Mouse (Mus musculus): Measurements from ENCODE around the gene Cd47. TPM values are rescaled to one million over a fixed set of nuclear protein-coding genes. Genes with fewer than 3 reads are reported as not detected.

Gene Cd47
- polyA plus RNA-seq, 1 experiment from 2014 or later = 46.2 TPM

DNA sequence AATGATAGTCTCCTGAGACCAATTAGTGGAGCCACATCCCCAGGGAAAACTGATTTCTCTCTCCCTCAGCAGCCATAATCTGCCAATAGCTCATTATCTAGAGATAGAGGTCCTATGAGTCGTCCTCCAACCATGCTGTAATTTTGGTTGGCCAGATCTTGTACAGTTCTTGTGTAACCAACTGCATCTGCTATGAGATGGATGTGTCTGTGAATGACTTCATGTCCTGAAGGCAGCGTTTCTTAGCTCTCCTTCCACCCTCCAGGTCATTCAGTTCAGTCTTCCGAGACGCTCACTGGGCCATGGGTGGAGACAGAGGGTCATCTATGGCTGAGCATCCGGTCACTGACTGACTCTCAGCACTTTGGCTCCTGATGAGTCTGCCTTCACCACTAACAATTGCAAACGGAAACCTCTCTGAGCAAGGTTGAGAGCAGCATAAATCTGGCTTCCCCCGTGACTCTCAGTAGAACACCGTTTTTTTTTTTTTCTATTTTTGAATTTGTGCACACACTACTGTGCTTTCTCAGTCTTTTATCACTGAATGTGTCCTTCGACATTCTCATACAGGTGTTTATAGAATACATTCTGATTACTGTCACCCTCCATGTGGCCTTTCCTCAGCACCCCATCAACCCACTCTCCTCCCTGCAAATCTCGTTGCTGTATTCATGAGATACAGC is 104.1 kb downstream of the Cd47 start:
- whole genome bisulfite sequencing = 65% methylated on average over 10 of the region's 10 CpGs
- no peak for ATAC-seq (ENCODE audit: extremely low read depth, insufficient number of reproducible peaks, low FRiP score, low TSS enrichment)
- no peak overlapping the region for H3K4me3 ChIP-seq

DNA sequence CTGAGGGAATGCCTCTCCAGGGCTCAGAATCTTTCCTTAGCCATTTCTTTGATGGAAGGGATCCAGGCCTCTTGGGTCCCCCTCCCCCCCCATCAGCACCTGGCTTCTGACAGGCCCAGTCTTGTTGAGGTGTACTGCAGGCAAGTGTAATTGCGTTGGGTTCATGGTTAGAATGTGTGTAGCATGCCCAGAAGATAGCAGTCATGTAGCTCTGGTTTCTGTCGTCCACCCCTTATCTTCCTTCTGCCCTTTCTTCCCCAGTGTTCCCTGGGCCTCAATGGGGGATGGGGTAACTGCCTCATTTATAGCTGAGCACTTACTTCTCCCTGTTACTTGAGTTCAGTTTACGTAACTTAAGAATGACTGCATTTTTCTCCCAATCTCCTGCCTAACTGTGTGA is 104.7 kb downstream of the Cd47 start:
- H3K9me3 ChIP-seq = no peaks in the 10 kb centered on the region
- 14% methylated on average over 3 of the region's 3 CpGs for WGBS
- no peak overlapping the region for H3K4me3 ChIP-seq
- no peak overlapping the region for H3K9ac ChIP-seq
- H3K4me1 ChIP-seq = peaks cover 46% of the 10 kb centered on the region
- peak overlapping the region; percentile 30 for H3K4me2 ChIP-seq
- peak overlapping the region; percentile 87 for H3K27ac ChIP-seq (replicated peaks)
- ATAC-seq (ENCODE audit: extremely low read depth, insufficient number of reproducible peaks, low FRiP score, low TSS enrichment) = no peak
- peaks cover 22% of the 10 kb centered on the region for H3K36me3 ChIP-seq
- H3K27me3 ChIP-seq (replicated peaks) = no peaks in the 10 kb centered on the region

More for the DNA sequence above, 104.1 kb downstream of the Cd47 start:
- no peaks in the 10 kb centered on the region for H3K27me3 ChIP-seq (replicated peaks)
- H3K4me1 ChIP-seq = peaks cover 41% of the 10 kb centered on the region
- peak overlapping the region; percentile 30; the same call in 1 of the 2 replicates for H3K4me2 ChIP-seq
- peaks cover 27% of the 10 kb centered on the region for H3K36me3 ChIP-seq
- peak overlapping the region; percentile 87 for H3K27ac ChIP-seq (replicated peaks)
- H3K9me3 ChIP-seq = no peaks in the 10 kb centered on the region
- H3K9ac ChIP-seq = no peak overlapping the region

DNA sequence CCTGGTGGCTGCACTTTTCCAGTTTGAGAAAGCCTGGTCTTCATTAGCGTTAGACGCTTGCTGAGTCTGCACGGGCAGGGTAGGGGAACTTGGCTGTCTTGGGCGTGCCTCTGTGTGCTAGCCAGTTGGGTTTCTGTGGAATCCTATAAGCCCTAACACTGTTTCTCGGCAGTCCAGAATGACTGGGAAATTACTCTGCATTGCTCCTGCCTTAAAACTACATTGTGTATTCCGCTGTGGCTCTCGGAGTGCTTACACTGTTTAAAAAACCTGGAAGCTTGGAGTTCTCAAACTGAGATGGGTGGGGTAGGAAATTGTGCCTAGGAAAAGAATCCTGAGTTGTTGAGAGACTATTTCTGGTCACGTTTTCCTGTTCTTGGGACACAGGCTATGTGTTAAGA is 105.3 kb downstream of the Cd47 start:
- Histone ChIP-seq H3K9me3 (no peaks in the 10 kb centered on the region), H3K27me3 (replicated peaks) (no peaks in the 10 kb centered on the region), H3K27ac (replicated peaks) (peak overlapping the region; percentile 87), H3K36me3 (peaks cover 23% of the 10 kb centered on the region), H3K4me1 (peaks cover 46% of the 10 kb centered on the region), H3K4me3 (no peak overlapping the region), H3K4me2 (peak overlapping the region; percentile 30), H3K9ac (peak overlapping the region; percentile 33; the same call in 1 of the 2 replicates)
- WGBS = 40% methylated on average over 8 of the region's 8 CpGs
- no peak for ATAC-seq (ENCODE audit: extremely low read depth, insufficient number of reproducible peaks, low FRiP score, low TSS enrichment)

DNA sequence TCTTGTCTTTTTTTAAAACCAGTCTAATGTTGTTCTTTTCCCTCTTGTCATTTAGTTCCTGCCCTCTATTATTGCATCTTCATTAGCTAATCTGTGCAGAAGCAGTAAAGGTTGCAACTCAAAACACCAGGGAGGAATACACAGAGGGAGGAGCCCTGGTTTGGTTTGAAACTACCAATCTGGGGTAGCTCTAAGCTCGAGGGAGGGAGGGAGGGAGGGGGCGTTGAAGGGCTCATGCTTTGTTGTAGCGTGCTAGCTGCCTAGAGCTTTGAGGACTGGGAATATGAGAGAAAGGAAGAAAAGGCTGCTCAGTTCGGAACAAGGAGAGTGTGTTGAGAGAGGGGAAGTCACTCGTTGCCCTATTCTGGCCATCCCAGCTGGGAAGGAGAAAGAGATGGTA is 105.7 kb downstream of the Cd47 start:
- Histone ChIP-seq H3K4me2 (0 out of 2 replicates have a peak overlapping the region, but pooled peaks have one; percentile 30), H3K4me1 (peaks cover 46% of the 10 kb centered on the region)

DNA sequence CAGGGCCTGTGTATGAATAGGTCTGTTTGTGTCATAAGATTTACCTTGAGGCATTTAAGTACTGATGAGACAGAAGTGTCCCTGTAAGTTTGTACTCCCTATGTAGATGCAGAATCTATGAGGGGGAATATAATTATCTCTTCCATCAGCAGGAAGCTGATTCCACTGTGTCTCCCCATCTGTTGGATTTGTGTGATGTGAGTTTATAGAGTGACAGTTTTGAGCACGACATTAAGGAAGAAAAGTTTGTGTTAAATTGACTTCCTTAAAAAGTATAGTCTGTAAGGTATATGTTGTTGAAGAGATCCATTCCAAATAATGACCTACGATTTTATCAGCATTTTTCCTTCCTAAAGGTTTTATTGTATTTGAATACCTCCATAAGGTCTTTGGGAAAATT is 106.6 kb downstream of the Cd47 start:
- Histone ChIP-seq H3K27ac (replicated peaks) (no peak overlapping the region), H3K4me2 (no peak overlapping the region), H3K4me1 (peaks cover 46% of the 10 kb centered on the region), H3K9ac (no peak overlapping the region), H3K4me3 (no peak overlapping the region), H3K27me3 (replicated peaks) (no peaks in the 10 kb centered on the region), H3K9me3 (no peaks in the 10 kb centered on the region), H3K36me3 (peaks cover 33% of the 10 kb centered on the region)
- WGBS = 70% methylated on average over 2 of the region's 2 CpGs
- ATAC-seq (ENCODE audit: extremely low read depth, insufficient number of reproducible peaks, low FRiP score, low TSS enrichment) = no peak

More for the DNA sequence above, 105.7 kb downstream of the Cd47 start:
- Histone ChIP-seq H3K9ac (no peak overlapping the region), H3K36me3 (peaks cover 27% of the 10 kb centered on the region), H3K27ac (replicated peaks) (peak overlapping the region; percentile 87), H3K4me3 (no peak overlapping the region), H3K9me3 (no peaks in the 10 kb centered on the region), H3K27me3 (replicated peaks) (no peaks in the 10 kb centered on the region)
- 30% methylated on average over 5 of the region's 5 CpGs for WGBS
- no peak for ATAC-seq (ENCODE audit: extremely low read depth, insufficient number of reproducible peaks, low FRiP score, low TSS enrichment)

DNA sequence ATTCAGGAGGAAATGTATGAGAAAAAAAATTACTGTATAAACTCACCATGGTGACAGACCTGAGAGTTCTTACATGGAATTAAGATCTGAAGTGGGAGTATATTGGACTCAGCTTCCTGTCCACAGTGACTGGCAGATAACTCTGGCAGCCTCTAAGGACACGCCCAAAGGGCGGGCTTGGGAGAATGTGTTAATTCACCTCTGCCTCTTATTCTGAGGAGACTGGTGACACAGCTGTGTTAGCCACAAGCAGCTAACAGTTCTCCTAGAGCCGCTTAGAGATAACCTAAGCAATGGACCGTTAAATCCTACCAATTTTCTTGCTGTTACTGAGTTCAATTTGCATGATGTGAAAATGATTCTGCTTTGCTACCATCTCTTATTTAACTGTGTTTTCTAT is 107.0 kb downstream of the Cd47 start:
- ATAC-seq (ENCODE audit: extremely low read depth, insufficient number of reproducible peaks, low FRiP score, low TSS enrichment) = peak; percentile 38; the same call in 1 of the 2 replicates
- H3K27me3 ChIP-seq (replicated peaks) = no peaks in the 10 kb centered on the region
- no peak overlapping the region for H3K9ac ChIP-seq
- H3K9me3 ChIP-seq = no peaks in the 10 kb centered on the region
- peaks cover 46% of the 10 kb centered on the region for H3K4me1 ChIP-seq
- H3K4me3 ChIP-seq = no peak overlapping the region
- 13% methylated on average over 4 of the region's 4 CpGs for WGBS
- H3K27ac ChIP-seq (replicated peaks) = no peak overlapping the region
- H3K36me3 ChIP-seq = peaks cover 35% of the 10 kb centered on the region
- no peak overlapping the region for H3K4me2 ChIP-seq

DNA sequence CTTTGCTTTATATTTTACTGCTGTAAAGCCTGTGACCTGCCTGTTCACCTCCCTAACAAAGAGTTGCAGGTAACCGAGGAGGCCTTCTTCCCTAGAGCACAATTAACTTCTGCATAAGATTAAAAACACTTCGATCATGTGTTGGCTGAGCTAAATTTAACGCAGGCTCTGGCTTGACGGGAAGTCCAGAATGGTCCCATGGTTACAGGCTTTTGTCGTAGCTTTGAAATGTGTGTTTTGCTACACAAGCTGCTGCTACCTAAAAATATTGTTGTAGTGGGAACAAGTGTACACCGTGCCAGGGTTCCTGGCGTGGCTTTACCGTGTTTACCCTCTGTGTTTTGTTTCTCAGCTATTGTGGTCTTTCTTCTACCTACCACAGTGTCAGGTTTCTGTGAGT is 109.2 kb downstream of the Cd47 start:
- H3K4me3 ChIP-seq = no peak overlapping the region
- no peaks in the 10 kb centered on the region for H3K9me3 ChIP-seq
- H3K4me2 ChIP-seq = peak overlapping the region; percentile 39
- no peaks in the 10 kb centered on the region for H3K27me3 ChIP-seq (replicated peaks)
- 47% methylated on average over 8 of the region's 8 CpGs for WGBS
- H3K27ac ChIP-seq (replicated peaks) = peak overlapping the region; percentile 73
- peak overlapping the region; percentile 34; the same call in 1 of the 2 replicates for H3K9ac ChIP-seq
- H3K36me3 ChIP-seq = peaks cover 20% of the 10 kb centered on the region
- ATAC-seq (ENCODE audit: extremely low read depth, insufficient number of reproducible peaks, low FRiP score, low TSS enrichment) = no peak
- H3K4me1 ChIP-seq = peaks cover 41% of the 10 kb centered on the region

DNA sequence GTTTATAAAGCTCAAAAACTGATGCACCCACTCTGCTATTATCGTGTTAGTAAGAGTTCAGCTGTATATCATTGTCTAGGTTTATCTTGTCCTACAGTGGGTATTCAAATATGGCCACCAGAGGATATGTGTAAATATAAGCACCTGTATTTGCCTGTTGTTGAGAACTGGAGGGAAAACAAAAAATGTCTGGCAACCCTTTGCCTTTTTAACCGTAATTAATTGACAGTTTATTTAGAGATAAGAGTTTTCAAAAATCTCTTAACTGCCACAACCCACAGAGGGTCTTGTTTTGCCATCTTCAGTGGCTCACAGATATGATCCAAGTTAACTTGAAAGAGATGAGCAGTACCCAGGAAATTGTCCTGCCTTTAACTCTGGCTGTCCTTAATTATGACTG is 113.8 kb downstream of the Cd47 start:
- Histone ChIP-seq H3K27me3 (replicated peaks) (no peaks in the 10 kb centered on the region), H3K9me3 (no peaks in the 10 kb centered on the region), H3K36me3 (peaks cover 17% of the 10 kb centered on the region), H3K4me1 (peaks cover 8% of the 10 kb centered on the region), H3K9ac (no peak overlapping the region), H3K27ac (replicated peaks) (no peak overlapping the region), H3K4me2 (no peak overlapping the region), H3K4me3 (no peak overlapping the region)
- 74% methylated on average over 2 of the region's 2 CpGs for WGBS
- ATAC-seq (ENCODE audit: extremely low read depth, insufficient number of reproducible peaks, low FRiP score, low TSS enrichment) = no peak

DNA sequence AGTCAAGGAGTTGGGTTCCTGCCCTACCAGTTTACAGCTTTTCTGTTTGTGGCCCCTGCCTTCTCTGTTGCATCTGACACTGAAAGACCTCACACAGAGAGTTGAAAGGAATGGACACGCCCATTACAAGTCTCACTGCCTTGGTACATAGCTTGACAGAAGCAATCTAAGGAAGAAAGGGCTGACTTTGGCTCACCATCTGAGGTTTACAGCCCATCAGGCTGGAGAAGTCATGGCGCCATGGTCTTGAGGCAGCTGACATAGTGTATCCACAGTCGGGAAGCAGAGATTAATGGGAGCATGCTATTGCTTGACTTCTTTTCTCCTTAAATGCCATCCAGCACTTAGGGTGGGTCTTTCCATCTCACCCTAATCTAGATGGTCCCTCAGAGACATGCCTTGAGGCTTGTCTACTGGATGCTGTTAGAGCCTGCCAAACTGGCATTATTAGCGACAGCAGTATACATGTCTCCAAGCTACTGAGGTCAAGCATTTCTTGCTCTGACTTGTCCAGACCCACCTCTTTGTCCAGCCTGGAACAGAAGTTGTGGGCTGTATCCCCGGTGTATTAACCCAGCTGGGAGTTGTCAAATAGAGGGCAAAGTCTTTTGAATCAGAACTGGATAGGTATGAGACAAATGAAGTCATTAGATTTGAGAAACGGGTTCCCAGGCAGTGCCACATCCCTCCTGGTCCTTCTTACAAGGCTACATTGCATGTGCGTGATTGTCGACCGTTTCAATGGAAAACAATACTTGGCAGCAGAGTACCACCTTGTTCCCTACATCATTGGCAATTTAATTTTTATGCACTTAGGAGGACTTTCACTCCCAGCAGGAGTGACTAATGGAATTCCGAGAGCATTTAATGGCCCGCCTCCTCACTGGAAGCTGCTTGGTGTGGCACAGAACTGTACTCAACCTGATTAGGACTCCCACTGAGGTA is 115.5 kb downstream of the Cd47 start:
- Histone ChIP-seq H3K4me3 (no peak overlapping the region), H3K4me1 (no peaks in the 10 kb centered on the region), H3K9ac (no peak overlapping the region), H3K9me3 (no peaks in the 10 kb centered on the region), H3K27ac (replicated peaks) (no peak overlapping the region), H3K27me3 (replicated peaks) (no peaks in the 10 kb centered on the region), H3K4me2 (no peak overlapping the region), H3K36me3 (peaks cover 15% of the 10 kb centered on the region)
- 85% methylated on average over 11 of the region's 11 CpGs for WGBS
- no peak for ATAC-seq (ENCODE audit: extremely low read depth, insufficient number of reproducible peaks, low FRiP score, low TSS enrichment)

DNA sequence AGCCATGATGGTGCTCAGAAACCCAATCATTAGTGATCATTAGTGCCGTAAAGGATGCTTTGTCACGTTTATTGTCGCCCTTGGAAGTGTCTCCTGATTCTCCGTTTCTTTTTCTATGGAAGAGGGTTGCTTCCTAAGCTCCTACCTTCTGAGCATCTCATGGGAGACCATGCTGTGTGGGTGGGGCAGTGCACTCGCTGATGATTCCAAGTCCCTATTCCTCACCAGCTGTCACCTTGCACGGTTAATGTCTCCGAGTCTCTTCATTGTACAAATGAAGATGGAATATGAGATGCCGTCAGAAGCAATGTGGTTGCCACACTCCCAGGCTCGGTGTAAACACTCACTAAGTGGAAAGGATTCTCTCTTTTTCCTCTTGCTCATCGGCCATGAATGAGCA is 119.9 kb downstream of the Cd47 start:
- Histone ChIP-seq H3K9ac (no peak overlapping the region), H3K4me2 (no peak overlapping the region), H3K36me3 (no peaks in the 10 kb centered on the region), H3K4me1 (peaks cover 10% of the 10 kb centered on the region), H3K27me3 (replicated peaks) (no peaks in the 10 kb centered on the region), H3K4me3 (no peak overlapping the region), H3K9me3 (no peaks in the 10 kb centered on the region), H3K27ac (replicated peaks) (no peak overlapping the region)
- ATAC-seq (ENCODE audit: extremely low read depth, insufficient number of reproducible peaks, low FRiP score, low TSS enrichment) = no peak
- WGBS = 81% methylated on average over 10 of the region's 10 CpGs

DNA sequence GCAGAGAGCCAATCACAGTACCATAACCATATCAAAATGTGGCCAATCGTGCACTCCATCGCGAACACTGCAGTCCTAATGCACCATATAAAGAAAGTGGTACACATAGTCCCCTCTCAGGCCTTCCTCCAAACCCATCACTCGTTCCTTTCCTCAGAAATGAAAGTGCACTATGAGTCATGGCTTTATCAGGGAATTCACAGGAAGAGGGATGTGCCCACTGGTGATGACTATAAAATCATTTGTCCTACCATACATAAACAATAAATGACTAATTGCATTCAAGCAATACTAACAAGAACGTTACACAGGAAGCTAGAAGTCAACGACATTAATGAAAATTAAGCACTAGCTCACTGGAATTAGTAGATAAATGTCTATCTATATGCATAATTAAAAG is 121.3 kb downstream of the Cd47 start:
- Histone ChIP-seq H3K27me3 (replicated peaks) (no peaks in the 10 kb centered on the region), H3K36me3 (no peaks in the 10 kb centered on the region), H3K27ac (replicated peaks) (no peak overlapping the region), H3K4me2 (no peak overlapping the region), H3K4me1 (peaks cover 14% of the 10 kb centered on the region), H3K9me3 (no peaks in the 10 kb centered on the region), H3K9ac (no peak overlapping the region), H3K4me3 (no peak overlapping the region)
- 73% methylated on average over 6 of the region's 6 CpGs for WGBS
- ATAC-seq (ENCODE audit: extremely low read depth, insufficient number of reproducible peaks, low FRiP score, low TSS enrichment) = no peak
